Mouse (Mus musculus) CD4-positive, CD25-positive, alpha-beta regulatory T cell, adult 4 months (primary cell): ENCODE results near the gene Agpat3. TPM values are rescaled to one million over a fixed set of nuclear protein-coding genes. Genes with fewer than 3 reads are reported as not detected.

Experiments
- ATAC-seq: one replicate; pipeline ENCODE4 v1.8.0; 2017
- polyA plus RNA-seq, 2 experiments: library from polyadenylated mRNA; unstranded; fragments of 100-300 nt; shearing (Covaris generic); gene quantifications; one replicate each; pipeline ENCODE4 v1.2.1; 2017

Agpat3 gene
- polyA plus RNA-seq, 2 experiments from 2014 or later, result 94.4 to 115 TPM

DNA sequence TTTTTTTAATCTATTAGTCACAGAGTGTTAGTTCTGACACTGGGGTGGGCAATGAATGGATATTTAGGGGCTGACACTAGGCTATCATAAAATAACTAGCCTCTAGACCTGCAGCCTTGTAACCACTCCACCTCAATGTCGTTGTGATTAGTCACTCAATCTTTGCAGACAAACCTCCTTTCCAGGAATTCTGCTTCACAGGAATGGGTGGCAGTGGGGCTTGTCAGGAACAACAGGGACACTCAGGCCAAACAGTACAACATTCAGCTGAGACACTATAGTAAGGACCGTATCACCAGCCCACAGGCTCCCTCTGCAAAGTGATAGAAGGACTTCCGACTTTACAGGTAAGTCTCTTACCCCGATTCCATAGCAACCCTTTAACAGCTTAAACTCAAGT lies 105.6 kb downstream of the Agpat3 start:
- no peak for ATAC-seq

DNA sequence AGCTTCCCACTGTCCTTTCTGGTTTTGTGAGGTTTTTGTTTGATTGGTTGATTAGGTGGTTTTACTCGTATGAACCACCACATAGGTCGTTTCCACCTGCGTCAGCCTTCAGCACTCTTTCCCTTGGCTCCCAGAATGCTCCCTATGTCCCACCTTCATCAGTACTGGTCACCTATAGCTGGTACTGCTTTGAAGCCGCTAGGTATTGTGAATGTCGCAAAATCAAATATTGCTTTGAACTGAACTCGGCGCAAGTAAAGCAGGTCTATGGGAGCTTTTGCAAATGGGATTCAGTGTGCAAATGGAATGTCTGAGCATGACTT lies 107.1 kb downstream of the Agpat3 start:
- no peak for ATAC-seq

GRCm38 (mm10) chr10:78244438-78245224 lies 107.7 kb downstream of the Agpat3 start, which contains the start of gene Trappc10:
Gene Trappc10 (minus strand): TSS chr10:78244641.
- peak; percentile 88 for ATAC-seq

GRCm38 (mm10) chr10:78244058-78244437 lies 108.2 kb downstream of the Agpat3 start:
- peak; percentile 2 for ATAC-seq

GRCm38 (mm10) chr10:78238926-78239325 lies 113.4 kb downstream of the Agpat3 start:
- no peak for ATAC-seq

- no peak for ATAC-seq
These were observed 114.0 kb downstream of the Agpat3 start for GRCm38 (mm10) chr10:78238297-78238696.

GRCm38 (mm10) chr10:78237809-78238208 lies 114.5 kb downstream of the Agpat3 start:
- no peak for ATAC-seq

GRCm38 (mm10) chr10:78236885-78237629 lies 115.2 kb downstream of the Agpat3 start:
- ATAC-seq, result no peak

DNA sequence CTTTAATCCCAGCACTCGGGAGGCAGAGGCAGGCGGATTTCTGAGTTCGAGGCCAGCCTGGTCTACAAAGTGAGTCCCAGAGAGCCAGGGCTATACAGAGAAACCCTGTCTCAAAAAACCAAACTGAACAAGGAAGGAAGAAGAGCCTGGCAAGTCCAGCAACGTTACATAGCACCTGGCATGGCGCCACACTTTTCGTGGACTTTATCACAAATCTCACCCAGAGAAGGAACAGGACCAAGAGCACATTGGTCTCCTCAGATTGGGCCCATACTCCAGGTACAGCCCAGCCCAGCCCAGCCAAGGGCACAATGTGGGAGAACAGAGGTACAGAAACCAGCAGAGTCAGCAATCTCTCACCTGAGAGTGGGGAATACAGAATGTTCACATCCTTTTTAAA lies 118.5 kb downstream of the Agpat3 start:
- no peak for ATAC-seq

GRCm38 (mm10) chr10:78233161-78233560 lies 119.1 kb downstream of the Agpat3 start:
- no peak for ATAC-seq

GRCm38 (mm10) chr10:78232301-78232980 lies 119.8 kb downstream of the Agpat3 start:
- peak; percentile 39 for ATAC-seq

DNA sequence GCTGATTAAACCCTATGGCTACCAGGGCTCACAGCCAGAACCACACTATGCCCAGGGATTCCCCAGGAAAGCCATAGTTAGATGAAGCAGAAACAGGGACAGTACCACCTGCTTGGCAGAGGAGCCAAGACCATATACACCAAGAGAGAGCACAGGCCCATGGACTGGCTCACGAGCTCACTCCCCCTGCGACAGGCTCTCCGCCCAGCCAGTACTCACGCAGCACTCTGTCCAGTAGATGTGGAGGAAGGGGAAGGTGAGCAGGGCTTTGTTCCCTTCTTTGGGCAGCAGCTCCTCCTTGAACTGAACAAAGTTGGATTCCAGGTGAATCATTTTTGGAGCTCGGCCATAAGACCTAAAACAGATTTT lies 123.7 kb downstream of the Agpat3 start:
- no peak for ATAC-seq

DNA sequence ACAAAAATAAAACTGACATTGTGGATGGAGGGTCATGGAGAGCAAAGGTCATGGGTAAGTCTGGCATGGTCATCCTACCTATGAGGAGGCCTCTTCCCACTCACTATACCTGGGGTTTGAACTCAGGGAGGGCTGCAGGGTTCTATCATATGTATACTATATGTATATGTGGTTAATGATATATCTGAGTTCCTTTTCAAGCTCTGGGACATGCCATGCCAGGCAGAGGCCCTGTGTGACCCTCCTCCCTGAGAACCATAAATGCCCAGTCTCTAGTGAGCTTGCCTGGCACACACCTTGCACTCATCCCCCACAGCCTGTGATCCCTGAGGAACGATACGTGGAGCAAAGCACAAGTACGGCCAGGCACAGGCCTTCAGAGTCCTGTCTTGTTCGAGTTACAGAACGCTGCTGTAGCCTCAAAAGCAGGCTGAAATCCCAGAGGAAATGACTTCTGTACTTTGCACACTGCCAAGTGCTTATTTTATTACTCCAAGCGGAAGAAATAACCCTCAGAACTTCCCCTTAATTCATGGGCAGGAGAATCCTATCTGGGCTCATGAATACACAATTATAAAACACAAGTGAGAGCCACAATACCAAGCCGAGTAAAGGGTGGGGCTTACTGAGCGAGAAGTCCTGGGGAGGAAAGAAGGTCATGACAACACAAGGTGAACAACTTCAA lies 124.3 kb downstream of the Agpat3 start:
- no peak for ATAC-seq

GRCm38 (mm10) chr10:78224136-78224535 lies 128.2 kb downstream of the Agpat3 start:
- no peak for ATAC-seq

GRCm38 (mm10) chr10:78222908-78223307 lies 129.4 kb downstream of the Agpat3 start:
- no peak for ATAC-seq

DNA sequence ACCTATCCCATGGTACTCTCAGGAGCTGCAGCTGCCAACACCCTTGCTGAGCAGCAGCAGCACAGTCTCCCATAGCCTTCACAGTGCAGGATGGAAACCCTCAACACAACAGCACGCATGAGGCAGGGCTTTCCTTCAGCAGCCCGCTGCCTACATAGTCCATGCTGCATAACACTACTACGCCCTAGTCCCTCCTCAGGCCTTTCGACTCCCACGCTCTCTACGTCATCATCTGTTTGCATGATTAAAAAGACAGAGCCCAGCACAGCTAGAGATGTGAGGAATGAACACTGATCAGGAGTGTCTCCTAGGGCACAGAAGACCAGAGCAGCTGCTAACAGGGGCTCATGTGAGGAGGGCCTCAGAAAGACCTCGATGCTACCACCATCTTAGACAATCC lies 131.0 kb downstream of the Agpat3 start:
- ATAC-seq, result no peak

DNA sequence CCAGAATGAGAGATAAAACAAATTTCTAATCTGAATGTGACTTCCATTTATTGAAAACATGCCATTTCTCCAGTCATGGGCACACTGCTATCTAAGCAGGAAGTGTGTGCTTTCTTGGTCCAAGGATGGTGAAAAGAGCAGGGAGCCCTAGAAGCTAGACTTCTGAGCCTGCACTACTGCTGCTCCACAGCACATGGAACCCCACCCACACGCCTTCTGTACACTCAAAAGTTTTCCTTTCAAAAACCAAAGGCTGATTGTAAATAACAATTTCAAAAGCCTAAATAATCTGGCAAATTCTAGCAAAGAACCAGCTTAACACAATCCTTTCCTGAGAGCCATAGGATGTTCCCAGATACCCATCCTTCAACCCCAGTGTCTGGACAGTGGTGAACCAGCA lies 132.8 kb downstream of the Agpat3 start:
- no peak for ATAC-seq

Other genes starting within 250 kb of the Agpat3 start
- gene D10Jhu81e, start 182.7 kb downstream of the Agpat3 start, polyA plus RNA-seq, result 10 to 100 TPM in 1 of 2 experiments, 1 to 10 TPM in 1; 7.5 to 42.9 TPM
- 10 to 100 TPM; 13.4 to 29.5 TPM for gene Pwp2, start 167.3 kb downstream of the Agpat3 start, polyA plus RNA-seq
- gene Trappc10, start 107.8 kb downstream of the Agpat3 start, polyA plus RNA-seq, result 1 to 10 TPM; 4.9 to 9.0 TPM
- gene Rrp1, start 60.6 kb upstream of the Agpat3 start, polyA plus RNA-seq, result 100 to 1,000 TPM; 107 to 148 TPM
- gene Cstb, start 73.2 kb upstream of the Agpat3 start, polyA plus RNA-seq, result 100 to 1,000 TPM; 146 to 147 TPM
- gene Pdxk, start 112.5 kb upstream of the Agpat3 start, polyA plus RNA-seq, result 10 to 100 TPM in 1 of 2 experiments, 1 to 10 TPM in 1; 8.9 to 16.5 TPM
- gene Olfr1358, start 164.9 kb upstream of the Agpat3 start, polyA plus RNA-seq, result not detected
- gene Ilvbl, start 221.9 kb upstream of the Agpat3 start, polyA plus RNA-seq, result 100 to 1,000 TPM in 1 of 2 experiments, 10 to 100 TPM in 1; 64.8 to 130 TPM
- gene Syde1, start 239.5 kb upstream of the Agpat3 start, polyA plus RNA-seq, result 1 to 10 TPM; 1.9 to 2.7 TPM